Mouse (Mus musculus) urinary bladder, postnatal 36 days (tissue): ENCODE results near the gene Prdm16.

Experiments used
- DNase-seq, 2 experiments: peaks; one replicate each; pipeline ENCODE4 v3.0.0; 2022; ENCODE audit warnings: low spot score in 2 of 2, mixed read lengths in 1 of 2

The Prdm16 gene

GRCm38 (mm10) chr4:154603663-154604441, 32.8 kb downstream of the Prdm16 start:
- no peak for DNase-seq

- no peak for DNase-seq
These were observed 34.3 kb downstream of the Prdm16 start for GRCm38 (mm10) chr4:154602409-154602808.

DNA sequence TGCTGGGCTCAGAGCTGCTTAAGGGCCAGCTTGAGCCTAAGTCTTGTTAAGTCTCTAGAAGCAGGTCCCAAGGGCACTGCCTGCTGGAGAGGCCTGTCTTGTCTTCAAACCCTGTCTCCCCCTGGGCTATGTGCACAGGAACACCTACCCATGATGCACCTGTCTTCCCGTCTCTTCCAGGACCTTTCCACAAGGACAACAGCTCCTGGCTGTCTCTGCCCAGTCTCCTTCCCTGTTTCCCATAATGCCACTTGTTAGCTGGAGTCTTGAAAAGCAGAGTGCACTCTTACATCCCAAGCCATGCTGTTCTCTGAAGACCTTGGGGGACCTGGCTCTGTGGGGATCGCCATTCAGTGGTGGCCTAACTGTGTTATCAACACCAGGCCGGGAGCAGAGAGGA, 35.7 kb downstream of the Prdm16 start:
- no peak for DNase-seq

DNA sequence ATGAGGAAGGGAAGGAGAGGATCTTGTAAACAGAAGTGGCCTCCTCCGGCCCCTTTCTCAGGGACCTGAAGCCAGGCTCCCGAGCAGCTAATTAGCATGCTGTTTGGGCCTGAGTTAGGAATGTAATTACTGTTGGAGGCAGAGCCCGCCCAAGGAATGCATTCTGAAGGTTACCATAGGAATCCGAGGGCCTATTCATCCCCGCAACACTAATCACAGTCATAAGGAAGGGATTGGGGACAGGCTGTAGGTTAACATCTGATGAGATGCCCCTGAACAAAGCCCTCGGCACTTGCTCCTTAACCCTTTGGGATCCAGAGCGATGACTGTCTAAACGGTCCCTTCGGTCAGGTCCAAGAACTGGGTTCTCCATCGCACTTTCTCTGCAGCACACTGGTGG, 36.7 kb downstream of the Prdm16 start:
- DNase-seq, result no peak

- DNase-seq, result no peak
These were observed 38.3 kb downstream of the Prdm16 start for GRCm38 (mm10) chr4:154598357-154598756.

DNA sequence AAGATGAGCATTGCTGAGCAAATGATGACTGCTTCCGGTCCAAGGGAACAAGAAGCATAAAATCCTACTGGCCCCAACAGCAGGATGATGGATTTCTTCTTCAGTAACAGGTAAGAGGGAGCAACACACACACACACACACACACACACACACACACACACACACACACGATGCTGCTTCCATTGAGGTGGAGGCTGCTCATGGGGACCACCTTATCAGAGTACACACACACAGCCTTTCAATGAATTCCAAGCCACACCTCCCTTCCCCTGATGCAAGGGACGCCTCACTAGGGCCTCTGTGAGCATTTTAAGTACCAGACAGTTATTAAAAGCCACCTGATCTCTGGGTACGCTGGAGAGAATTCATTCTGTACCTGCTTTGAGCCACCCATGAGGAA, 39.9 kb downstream of the Prdm16 start:
- no peak for DNase-seq

DNA sequence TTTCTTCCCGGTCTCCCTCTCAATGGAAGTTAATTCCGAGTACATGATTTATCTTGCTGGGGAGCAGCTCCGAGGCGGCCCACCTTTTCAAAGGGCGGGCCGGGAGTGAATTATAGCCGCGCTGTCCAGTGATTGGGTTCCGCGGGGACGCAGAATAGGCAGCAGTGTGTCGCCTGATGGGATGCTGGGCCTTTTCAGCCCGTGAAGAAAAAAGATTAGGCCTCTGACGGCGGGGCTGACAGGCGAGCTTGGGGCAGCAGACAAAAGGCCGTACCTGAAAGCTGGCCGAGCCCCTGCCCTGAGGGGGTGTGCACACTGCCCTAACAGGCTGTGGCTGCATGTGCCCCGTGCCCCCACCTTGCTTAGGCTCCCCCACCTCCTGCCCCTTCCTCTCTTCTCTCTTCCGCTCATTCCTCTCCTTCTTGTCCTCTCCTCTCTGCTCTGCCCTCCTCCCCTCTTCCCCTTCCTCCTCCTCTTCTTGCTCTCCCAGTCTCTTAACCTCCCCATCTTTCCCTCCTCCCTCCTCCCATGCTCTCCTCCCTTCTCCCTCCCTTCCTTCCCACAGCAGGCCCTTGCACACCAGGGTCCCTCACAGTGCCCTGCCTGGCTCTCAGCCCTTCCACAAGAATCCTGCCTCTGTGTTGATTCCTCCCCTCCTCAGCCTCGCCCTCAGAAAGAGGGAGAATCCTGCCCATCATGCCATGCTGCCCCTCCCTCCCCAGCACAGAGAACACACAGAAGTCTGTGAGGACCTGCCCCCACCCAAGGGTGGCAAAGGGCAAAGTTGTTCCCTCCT, 41.7 kb downstream of the Prdm16 start:
- no peak for DNase-seq

GRCm38 (mm10) chr4:154594116-154594760, 42.4 kb downstream of the Prdm16 start:
- no peak for DNase-seq

DNA sequence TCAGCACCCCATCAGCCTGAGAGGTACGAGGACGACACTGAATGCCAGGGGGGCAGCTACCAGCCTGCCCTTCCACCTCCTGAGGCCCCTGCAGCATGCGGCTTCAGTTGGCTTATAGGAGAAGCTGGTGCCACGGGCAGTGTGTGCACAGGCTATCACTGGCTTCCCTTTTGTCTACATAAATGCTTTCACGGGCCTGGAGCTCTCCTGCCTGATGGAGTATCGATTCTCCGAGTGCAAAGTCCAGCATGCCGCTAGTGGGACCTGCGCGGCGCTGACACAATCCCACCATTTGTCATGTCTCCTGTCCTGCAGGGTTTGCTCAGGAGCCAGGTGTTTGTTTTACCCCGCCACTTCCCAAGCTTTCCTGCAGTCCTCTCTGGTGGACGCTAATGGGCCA, 44.1 kb downstream of the Prdm16 start:
- no peak for DNase-seq

DNA sequence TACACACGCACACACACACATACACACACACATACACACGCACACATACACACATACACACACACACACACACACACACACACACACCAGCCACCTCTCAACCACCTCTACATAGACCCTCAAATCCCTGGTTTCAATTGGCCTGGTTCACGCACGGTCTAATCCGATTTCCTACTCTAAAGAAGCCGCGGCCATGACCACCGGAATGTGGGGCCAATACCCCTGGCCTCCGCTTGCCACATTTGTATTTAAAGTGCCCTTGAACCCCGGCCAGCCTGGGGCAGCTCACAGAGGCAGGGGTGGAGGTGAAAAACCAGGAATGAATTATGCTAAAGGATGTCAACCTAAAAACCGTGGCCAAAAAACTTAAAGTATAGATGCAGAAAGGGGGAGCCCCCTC, 45.8 kb downstream of the Prdm16 start:
- no peak for DNase-seq

- no peak for DNase-seq
These were observed 50.3 kb downstream of the Prdm16 start for GRCm38 (mm10) chr4:154586334-154586733.

GRCm38 (mm10) chr4:154585779-154586178, 50.9 kb downstream of the Prdm16 start:
- no peak for DNase-seq

GRCm38 (mm10) chr4:154583712-154584111, 53.0 kb downstream of the Prdm16 start:
- DNase-seq, result no peak

- DNase-seq, result no peak
These were observed 54.0 kb downstream of the Prdm16 start for GRCm38 (mm10) chr4:154582607-154583236.

- peak in 1 of 2 experiments; percentile 8 for DNase-seq
These were observed 55.3 kb downstream of the Prdm16 start for GRCm38 (mm10) chr4:154581261-154581886.

GRCm38 (mm10) chr4:154574208-154574875, 62.3 kb downstream of the Prdm16 start:
- DNase-seq, result no peak

DNA sequence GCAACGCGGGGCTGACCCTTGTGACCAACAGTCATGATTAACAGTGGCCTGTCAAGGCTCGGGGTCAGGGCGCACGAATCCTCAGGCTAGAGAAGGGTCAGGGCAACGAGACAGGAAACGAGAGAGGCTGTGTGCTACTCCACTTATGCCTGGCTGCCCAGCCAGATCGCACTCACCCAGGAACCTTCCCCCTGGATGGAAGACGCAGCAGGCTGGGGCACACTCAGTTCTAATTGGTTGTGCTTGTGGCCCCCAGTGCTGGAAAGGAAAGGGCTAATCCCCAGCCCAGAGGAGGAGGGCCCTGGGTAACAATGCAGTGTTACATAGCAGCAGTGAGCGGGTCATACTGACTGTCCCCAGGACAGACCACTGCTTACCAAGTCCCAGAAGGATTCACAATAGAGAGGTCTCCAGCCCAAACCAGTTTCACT, 66.2 kb downstream of the Prdm16 start:
- no peak for DNase-seq

- DNase-seq, result no peak
These were observed 66.8 kb downstream of the Prdm16 start for GRCm38 (mm10) chr4:154569845-154570244.

GRCm38 (mm10) chr4:154568798-154569197, 67.9 kb downstream of the Prdm16 start:
- no peak for DNase-seq

DNA sequence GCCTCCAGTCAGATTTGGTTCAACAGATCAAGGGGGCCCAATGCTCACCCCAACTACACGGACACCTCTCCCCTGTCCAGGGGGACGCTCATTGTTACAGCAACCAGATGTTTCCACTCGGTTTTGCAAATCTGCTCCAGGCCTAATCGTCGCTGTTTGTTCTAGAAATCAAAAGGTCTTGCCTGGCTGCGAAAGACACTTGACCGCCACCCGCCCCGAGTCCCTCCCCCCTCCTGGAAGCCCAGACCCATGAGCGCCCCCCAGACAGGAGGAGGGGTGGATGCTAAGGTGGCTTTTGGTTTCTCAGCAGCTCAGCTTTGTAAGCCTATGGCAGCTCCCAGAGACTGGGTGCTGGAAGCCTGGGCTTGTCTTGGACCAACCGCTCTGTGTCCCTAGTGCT, 68.7 kb downstream of the Prdm16 start:
- no peak for DNase-seq

- no peak for DNase-seq
These were observed 73.5 kb downstream of the Prdm16 start for GRCm38 (mm10) chr4:154563201-154563600.
